Mouse (Mus musculus): ENCODE measurements around the gene Gm9972. TPM values are rescaled to one million over a fixed set of nuclear protein-coding genes. Genes with fewer than 3 reads are reported as not detected.
A peak's percentile ranks its signal among the peaks of the same experiment; 100 is the strongest.

Gm9972 gene
- not detected in 2 replicates for polyA plus RNA-seq (2012; rRNA removed)

- no peak for TF ChIP-seq CTCF (IDR thresholded peaks at IDR 0.05; ENCODE audit: extremely low read depth, insufficient read length, insufficient replicate concordance, low read depth, low read length)
- TF ChIP-seq POLR2A (IDR thresholded peaks at IDR 0.05; ENCODE audit: low read depth, low read length) = no peak
- Histone ChIP-seq H3K27ac (ENCODE audit: insufficient read depth, low read depth, low read length) (no peak within 1 kb of the TSS), H3K27me3 (ENCODE audit: control insufficient read depth, insufficient read depth, low read length) (no peaks in the 10 kb centered on the region), H3K4me1 (ENCODE audit: control insufficient read depth, insufficient read depth, insufficient read length, low read length) (no peaks in the 10 kb centered on the region), H3K36me3 (ENCODE audit: control insufficient read depth, insufficient read depth, low read length) (no peaks in the 10 kb centered on the region), H3K4me3 (ENCODE audit: low read depth, low read length) (no peak within 1 kb of the TSS)
Measured at GRCm38 (mm10) chr11:43035446-43035845, at the start of gene Gm9972. Gene Gm9972, plus strand, starts transcription at chr11:43035746.

DNA sequence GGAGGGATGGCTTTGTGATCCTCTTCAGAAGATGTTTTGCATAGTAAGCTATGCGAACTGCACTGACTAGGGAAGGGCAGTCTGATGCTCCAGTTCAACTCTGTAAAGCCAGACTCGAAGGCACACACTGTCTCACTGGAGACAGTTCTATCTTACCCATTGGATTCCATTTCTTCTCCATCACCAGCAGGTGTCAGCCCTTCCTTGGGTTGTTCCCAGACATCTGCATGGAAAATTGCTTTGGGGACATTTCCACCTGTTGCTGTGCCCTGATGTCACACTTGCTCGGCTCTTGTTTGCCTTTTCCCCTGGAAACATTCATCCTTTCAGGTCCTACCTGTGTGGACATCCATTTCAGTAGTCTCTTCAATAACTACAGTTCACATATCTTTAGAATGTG lies 36.4 kb upstream of the Gm9972 start:
- Histone ChIP-seq H3K27ac (ENCODE audit: insufficient read depth, low read depth, low read length) (no peak overlapping the region), H3K4me3 (ENCODE audit: low read depth, low read length) (no peak overlapping the region), H3K36me3 (ENCODE audit: control insufficient read depth, insufficient read depth, low read length) (no peaks in the 10 kb centered on the region), H3K27me3 (ENCODE audit: control insufficient read depth, insufficient read depth, low read length) (no peaks in the 10 kb centered on the region), H3K4me1 (ENCODE audit: control insufficient read depth, insufficient read depth, insufficient read length, low read length) (no peaks in the 10 kb centered on the region)
- TF ChIP-seq CTCF (IDR thresholded peaks at IDR 0.05; ENCODE audit: extremely low read depth, insufficient read length, insufficient replicate concordance, low read depth, low read length) (peak; percentile 38; the same call in 1 of the 2 replicates), POLR2A (IDR thresholded peaks at IDR 0.05; ENCODE audit: low read depth, low read length) (no peak)
- 35% methylated on average over 3 of the region's 3 CpGs for WGBS

DNA sequence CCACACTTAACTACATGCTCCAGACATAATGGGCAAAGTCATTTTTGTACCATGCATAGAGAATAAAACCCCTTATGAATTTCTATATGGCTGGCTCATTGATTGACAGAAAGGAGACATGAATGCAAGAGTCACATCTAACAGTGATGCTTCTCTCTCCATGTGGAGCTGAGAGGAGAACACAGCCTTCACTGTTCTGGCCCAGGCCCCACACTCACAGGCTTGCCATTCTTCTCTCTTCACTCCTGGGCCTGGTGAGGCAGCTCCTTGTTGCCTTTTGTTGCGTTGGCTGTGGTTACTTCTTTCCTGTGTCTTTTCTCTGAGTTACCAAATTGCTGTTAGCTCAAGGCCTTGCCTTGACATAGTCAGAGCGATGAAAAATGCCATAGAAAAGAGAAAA lies 23.6 kb upstream of the Gm9972 start:
- Histone ChIP-seq H3K4me1 (ENCODE audit: control insufficient read depth, insufficient read depth, insufficient read length, low read length) (no peaks in the 10 kb centered on the region), H3K4me3 (ENCODE audit: low read depth, low read length) (no peak overlapping the region), H3K27me3 (ENCODE audit: control insufficient read depth, insufficient read depth, low read length) (no peaks in the 10 kb centered on the region), H3K27ac (ENCODE audit: insufficient read depth, low read depth, low read length) (no peak overlapping the region), H3K36me3 (ENCODE audit: control insufficient read depth, insufficient read depth, low read length) (no peaks in the 10 kb centered on the region)
- TF ChIP-seq CTCF (IDR thresholded peaks at IDR 0.05; ENCODE audit: extremely low read depth, insufficient read length, insufficient replicate concordance, low read depth, low read length) (no peak), POLR2A (IDR thresholded peaks at IDR 0.05; ENCODE audit: low read depth, low read length) (no peak)
- whole genome bisulfite sequencing = 84% methylated on average over 2 of the region's 2 CpGs

DNA sequence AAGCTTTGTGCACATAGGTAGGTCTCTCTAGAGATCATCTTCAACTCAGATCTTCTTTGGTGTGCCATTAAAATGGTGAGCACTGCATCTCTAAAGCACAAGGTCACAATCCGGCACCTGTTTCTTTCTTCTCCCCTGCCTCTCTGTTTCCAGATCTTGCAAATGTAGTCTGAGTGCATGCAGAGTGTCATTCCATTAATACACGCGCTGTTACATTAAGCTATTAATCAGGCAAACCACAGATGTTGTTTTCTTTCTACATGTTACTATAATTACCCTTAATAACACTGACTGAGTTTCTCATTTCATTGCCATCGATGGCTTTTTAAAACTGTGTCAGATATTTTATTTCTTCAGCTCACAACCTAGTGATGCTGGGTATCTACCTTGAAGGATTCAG lies 22.6 kb upstream of the Gm9972 start:
- WGBS = 84% methylated on average over 4 of the region's 4 CpGs
- Histone ChIP-seq H3K27ac (ENCODE audit: insufficient read depth, low read depth, low read length) (no peak overlapping the region), H3K4me3 (ENCODE audit: low read depth, low read length) (no peak overlapping the region), H3K4me1 (ENCODE audit: control insufficient read depth, insufficient read depth, insufficient read length, low read length) (no peaks in the 10 kb centered on the region), H3K27me3 (ENCODE audit: control insufficient read depth, insufficient read depth, low read length) (no peaks in the 10 kb centered on the region), H3K36me3 (ENCODE audit: control insufficient read depth, insufficient read depth, low read length) (no peaks in the 10 kb centered on the region)
- TF ChIP-seq POLR2A (IDR thresholded peaks at IDR 0.05; ENCODE audit: low read depth, low read length) (no peak), CTCF (IDR thresholded peaks at IDR 0.05; ENCODE audit: extremely low read depth, insufficient read length, insufficient replicate concordance, low read depth, low read length) (no peak)

- no peak overlapping the region for H3K4me3 ChIP-seq (ENCODE audit: low read depth, low read length)
- H3K4me1 ChIP-seq (ENCODE audit: control insufficient read depth, insufficient read depth, insufficient read length, low read length) = no peaks in the 10 kb centered on the region
- TF ChIP-seq CTCF (IDR thresholded peaks at IDR 0.05; ENCODE audit: extremely low read depth, insufficient read length, insufficient replicate concordance, low read depth, low read length) = no peak
- no peak for TF ChIP-seq POLR2A (IDR thresholded peaks at IDR 0.05; ENCODE audit: low read depth, low read length)
- no peaks in the 10 kb centered on the region for H3K36me3 ChIP-seq (ENCODE audit: control insufficient read depth, insufficient read depth, low read length)
- peak overlapping the region; percentile 37; the same call in 1 of the 2 replicates for H3K27ac ChIP-seq (ENCODE audit: insufficient read depth, low read depth, low read length)
- H3K27me3 ChIP-seq (ENCODE audit: control insufficient read depth, insufficient read depth, low read length) = no peaks in the 10 kb centered on the region
Measured at GRCm38 (mm10) chr11:43023109-43023688, 12.3 kb upstream of the Gm9972 start.

DNA sequence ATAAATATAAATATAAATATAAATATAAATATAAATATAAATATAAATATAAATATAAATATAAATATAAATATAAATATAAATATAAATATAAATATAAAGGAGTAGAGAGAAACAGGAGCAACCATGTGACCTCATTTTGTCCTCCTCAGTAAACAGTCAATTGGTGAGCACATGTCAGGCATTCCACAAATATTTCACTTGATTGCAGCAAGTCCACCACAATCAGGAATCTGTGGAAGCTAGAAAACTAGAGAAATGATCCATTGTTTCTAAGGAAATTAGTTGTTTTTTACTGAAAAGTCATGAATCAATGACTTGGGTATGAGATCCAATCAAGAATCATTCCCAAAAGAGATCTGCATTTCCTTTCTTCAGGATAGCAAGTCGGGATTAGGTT lies 5.7 kb upstream of the Gm9972 start:
- WGBS = 78% methylated on average over 1 of the region's 1 CpGs
- no peaks in the 10 kb centered on the region for H3K36me3 ChIP-seq (ENCODE audit: control insufficient read depth, insufficient read depth, low read length)
- H3K27me3 ChIP-seq (ENCODE audit: control insufficient read depth, insufficient read depth, low read length) = no peaks in the 10 kb centered on the region
- TF ChIP-seq CTCF (IDR thresholded peaks at IDR 0.05; ENCODE audit: extremely low read depth, insufficient read length, insufficient replicate concordance, low read depth, low read length) (no peak), POLR2A (IDR thresholded peaks at IDR 0.05; ENCODE audit: low read depth, low read length) (no peak)
- H3K4me1 ChIP-seq (ENCODE audit: control insufficient read depth, insufficient read depth, insufficient read length, low read length) = no peaks in the 10 kb centered on the region
- no peak overlapping the region for H3K27ac ChIP-seq (ENCODE audit: insufficient read depth, low read depth, low read length)
- no peak overlapping the region for H3K4me3 ChIP-seq (ENCODE audit: low read depth, low read length)

DNA sequence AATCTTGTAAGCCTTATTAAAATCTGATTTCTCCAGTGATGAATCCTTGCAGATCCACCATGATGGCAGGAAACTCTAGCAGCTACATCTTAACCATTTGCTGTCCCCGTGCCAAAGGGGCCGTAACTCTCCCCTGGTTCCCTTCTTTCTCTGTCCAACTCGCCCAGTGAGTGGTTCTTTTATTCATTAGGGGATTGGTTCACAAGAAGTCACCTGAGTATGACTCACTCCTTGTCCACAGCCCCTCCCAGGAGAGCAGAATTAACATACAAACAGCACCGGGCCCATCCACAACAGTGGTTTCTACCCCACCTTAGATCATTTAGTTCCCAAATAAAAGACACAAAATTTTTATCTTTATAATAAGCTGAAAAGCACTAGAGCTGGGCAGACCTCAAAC lies 3.4 kb upstream of the Gm9972 start:
- no peaks in the 10 kb centered on the region for H3K4me1 ChIP-seq (ENCODE audit: control insufficient read depth, insufficient read depth, insufficient read length, low read length)
- H3K27ac ChIP-seq (ENCODE audit: insufficient read depth, low read depth, low read length) = no peak overlapping the region
- WGBS = 80% methylated on average over 4 of the region's 4 CpGs
- H3K36me3 ChIP-seq (ENCODE audit: control insufficient read depth, insufficient read depth, low read length) = no peaks in the 10 kb centered on the region
- H3K27me3 ChIP-seq (ENCODE audit: control insufficient read depth, insufficient read depth, low read length) = no peaks in the 10 kb centered on the region
- TF ChIP-seq POLR2A (IDR thresholded peaks at IDR 0.05; ENCODE audit: low read depth, low read length) = no peak
- no peak for TF ChIP-seq CTCF (IDR thresholded peaks at IDR 0.05; ENCODE audit: extremely low read depth, insufficient read length, insufficient replicate concordance, low read depth, low read length)
- no peak overlapping the region for H3K4me3 ChIP-seq (ENCODE audit: low read depth, low read length)

All from small intestine, adult 2 months (tissue).